Mouse (Mus musculus) bone marrow, adult 2 months (tissue): ENCODE data around the gene Flt1.

Experiments used
- CTCF ChIP-seq: fragments of 200-500 bp; IDR thresholded peaks from 2 replicates; pipeline ENCODE4 v1.5.1; 2011; ENCODE audit warnings: low read length, control low read depth; ENCODE audit not compliant: control insufficient read depth, insufficient read depth
- POLR2A ChIP-seq: fragments of 200-500 bp; IDR thresholded peaks from 2 replicates; pipeline ENCODE4 v1.6.1; 2011; ENCODE audit warnings: low read depth, mild to moderate bottlenecking, control low read depth, low read length, borderline replicate concordance; ENCODE audit not compliant: control insufficient read depth

DNA sequence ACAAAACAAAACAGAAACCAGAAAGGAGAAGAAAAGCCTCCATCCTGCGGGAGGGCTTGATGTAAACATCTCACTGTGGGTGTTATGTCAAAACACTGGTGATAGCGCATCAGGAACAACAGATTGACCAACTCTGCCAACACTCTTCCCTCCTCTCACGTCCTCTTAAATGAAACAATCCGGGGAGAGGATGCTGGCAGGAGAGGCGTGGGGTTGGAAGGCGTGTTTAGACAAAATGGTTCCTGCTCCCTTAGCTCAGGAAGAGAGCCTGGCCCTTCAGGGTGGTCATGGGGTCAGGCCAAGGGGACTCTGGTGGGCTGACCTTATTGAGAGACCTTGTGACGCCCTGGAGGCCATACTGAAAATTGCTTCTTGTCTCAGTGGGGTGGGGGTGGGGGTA, 65.9 kb downstream of the Flt1 start:
- TF ChIP-seq CTCF: no peak
- TF ChIP-seq POLR2A: no peak
